ENCODE assay signal across 26 mouse cellular contexts in genomic region chr11:59366031-59366430, GRCm38 (mm10). TPM values are rescaled to one million over a fixed set of nuclear protein-coding genes. Genes with fewer than 3 reads are reported as not detected.
DNase-seq lines count a peak whose midpoint lies in the region; ATAC-seq and TF ChIP-seq lines count a peak whose summit lies in the region.
"Had no signal": no experiment of that assay in that cellular context is flagged by ENCODE, and none has a peak within 500 bp of the region (broad histone marks: within the 10 kb centered on the region; RNA-seq: fewer than 3 reads in every experiment).

No protein-coding gene starts in this region.

- no peak overlapping the region for H3K9ac ChIP-seq in forebrain, embryonic 15.5 days (replicated peaks)
- no peak overlapping the region for H3K9ac ChIP-seq in forebrain, embryonic 13.5 days
- no peak overlapping the region for H3K9ac ChIP-seq in midbrain, postnatal 0 days (replicated peaks; ENCODE audit: low read length, poor library complexity, severe bottlenecking)
- H3K9ac ChIP-seq in midbrain, embryonic 13.5 days (replicated peaks): no peak overlapping the region
- H3K9ac ChIP-seq in embryonic facial prominence, embryonic 15.5 days: no peak overlapping the region
- H3K9ac ChIP-seq: heart, embryonic 15.5 days; midbrain, embryonic 15.5 days had no signal

- no peak overlapping the region for H3K4me2 ChIP-seq in forebrain, embryonic 15.5 days (replicated peaks)
- H3K4me2 ChIP-seq in forebrain, embryonic 13.5 days: no peak overlapping the region
- no peak overlapping the region for H3K4me2 ChIP-seq in midbrain, postnatal 0 days (ENCODE audit: low read depth, low read length, poor library complexity, severe bottlenecking)
- H3K4me2 ChIP-seq in midbrain, embryonic 13.5 days (replicated peaks): no peak overlapping the region
- H3K4me2 ChIP-seq in embryonic facial prominence, embryonic 15.5 days (replicated peaks): no peak overlapping the region
- H3K4me2 ChIP-seq: heart, embryonic 15.5 days; midbrain, embryonic 15.5 days had no signal

- DNase-seq in midbrain, postnatal 0 days (ENCODE audit: low spot score): peak; percentile 31
- no peak for DNase-seq in testis, postnatal 10 days (ENCODE audit: low spot score)
- DNase-seq: cerebellum, adult 18-20 months; gastrocnemius, postnatal 36 days; layer of hippocampus, adult 9-11 months; thymus, adult 18-20 months had no signal

- no peaks in the 10 kb centered on the region for H3K9me3 ChIP-seq in forebrain, embryonic 15.5 days
- no peaks in the 10 kb centered on the region for H3K9me3 ChIP-seq in forebrain, embryonic 13.5 days (replicated peaks)
- H3K9me3 ChIP-seq in midbrain, postnatal 0 days (ENCODE audit: low read length): no peaks in the 10 kb centered on the region
- no peaks in the 10 kb centered on the region for H3K9me3 ChIP-seq in midbrain, embryonic 13.5 days
- no peaks in the 10 kb centered on the region for H3K9me3 ChIP-seq in embryonic facial prominence, embryonic 15.5 days (replicated peaks)
- H3K9me3 ChIP-seq: heart, embryonic 15.5 days; midbrain, embryonic 15.5 days had no signal

- peaks cover 14% of the 10 kb centered on the region for H3K4me1 ChIP-seq in forebrain, embryonic 15.5 days
- peaks cover 20% of the 10 kb centered on the region for H3K4me1 ChIP-seq in forebrain, embryonic 13.5 days
- H3K4me1 ChIP-seq in midbrain, postnatal 0 days (ENCODE audit: insufficient read depth, low read length): no peaks in the 10 kb centered on the region
- peaks cover 11% of the 10 kb centered on the region; the same call in 1 of the 2 replicates for H3K4me1 ChIP-seq in midbrain, embryonic 13.5 days (replicated peaks)
- peaks cover 31% of the 10 kb centered on the region for H3K4me1 ChIP-seq in embryonic facial prominence, embryonic 15.5 days

- peak overlapping the region; percentile 31; the same call in 1 of the 2 replicates for H3K27ac ChIP-seq in forebrain, embryonic 15.5 days (replicated peaks)
- no peak overlapping the region for H3K27ac ChIP-seq in forebrain, embryonic 13.5 days
- H3K27ac ChIP-seq in midbrain, postnatal 0 days (ENCODE audit: low read depth, low read length): no peak overlapping the region
- no peak overlapping the region for H3K27ac ChIP-seq in midbrain, embryonic 13.5 days
- H3K27ac ChIP-seq in embryonic facial prominence, embryonic 15.5 days (replicated peaks): peak overlapping the region; percentile 66
- H3K27ac ChIP-seq: heart, embryonic 15.5 days; midbrain, embryonic 15.5 days had no signal

- no peaks in the 10 kb centered on the region for H3K36me3 ChIP-seq in forebrain, embryonic 15.5 days
- no peaks in the 10 kb centered on the region for H3K36me3 ChIP-seq in forebrain, embryonic 13.5 days (ENCODE audit: poor library complexity, severe bottlenecking)
- H3K36me3 ChIP-seq in midbrain, postnatal 0 days (ENCODE audit: insufficient read depth, low read length): no peaks in the 10 kb centered on the region
- H3K36me3 ChIP-seq in midbrain, embryonic 13.5 days: no peaks in the 10 kb centered on the region
- H3K36me3 ChIP-seq in embryonic facial prominence, embryonic 15.5 days: no peaks in the 10 kb centered on the region
- H3K36me3 ChIP-seq: heart, embryonic 15.5 days; midbrain, embryonic 15.5 days had no signal

- WGBS in forebrain, embryonic 15.5 days: 37% methylated on average over 3 of the region's 3 CpGs
- WGBS in forebrain, embryonic 13.5 days: 37% methylated on average over 3 of the region's 3 CpGs
- 29% methylated on average over 3 of the region's 3 CpGs for WGBS in midbrain, postnatal 0 days
- WGBS in midbrain, embryonic 13.5 days: 55% methylated on average over 3 of the region's 3 CpGs
- WGBS in embryonic facial prominence, embryonic 15.5 days: 46% methylated on average over 3 of the region's 3 CpGs

- no peaks in the 10 kb centered on the region for H3K27me3 ChIP-seq in forebrain, embryonic 15.5 days
- H3K27me3 ChIP-seq in forebrain, embryonic 13.5 days: no peaks in the 10 kb centered on the region
- no peaks in the 10 kb centered on the region for H3K27me3 ChIP-seq in midbrain, postnatal 0 days (ENCODE audit: insufficient read depth, low read length)
- H3K27me3 ChIP-seq in midbrain, embryonic 13.5 days: peaks cover 3% of the 10 kb centered on the region; the same call in 1 of the 2 replicates
- H3K27me3 ChIP-seq in embryonic facial prominence, embryonic 15.5 days: no peaks in the 10 kb centered on the region
- H3K27me3 ChIP-seq: midbrain, embryonic 15.5 days had no signal

- no peak for ATAC-seq in forebrain, embryonic 15.5 days (replicated peaks)
- no peak for ATAC-seq in forebrain, embryonic 13.5 days
- no peak for ATAC-seq in midbrain, postnatal 0 days (ENCODE audit: low FRiP score)
- no peak for ATAC-seq in midbrain, embryonic 13.5 days
- ATAC-seq in embryonic facial prominence, embryonic 15.5 days (ENCODE audit: insufficient number of reproducible peaks, low FRiP score, low TSS enrichment, low read depth): no peak
- no peak for ATAC-seq in inflammation-experienced regulatory T-cells, adult 6 months
- ATAC-seq: midbrain, embryonic 15.5 days had no signal

- H3K4me3 ChIP-seq in forebrain, embryonic 15.5 days: no peak overlapping the region
- no peak overlapping the region for H3K4me3 ChIP-seq in forebrain, embryonic 13.5 days
- H3K4me3 ChIP-seq in midbrain, postnatal 0 days (ENCODE audit: low read depth, low read length): no peak overlapping the region
- H3K4me3 ChIP-seq in midbrain, embryonic 13.5 days (replicated peaks): no peak overlapping the region
- no peak overlapping the region for H3K4me3 ChIP-seq in embryonic facial prominence, embryonic 15.5 days (replicated peaks)
- H3K4me3 ChIP-seq: erythroblast, embryonic 14.5 days; heart, embryonic 15.5 days; midbrain, embryonic 15.5 days had no signal

- no peak for TF ChIP-seq CTCF in midbrain, postnatal 0 days (IDR thresholded peaks at IDR 0.05)

RNA-seq across cellular contexts. Expression of gene Prss38, which starts 9.4 kb away (rescaled TPM):
- polyA plus RNA-seq in forebrain, embryonic 15.5 days (2015; fragmentation: Nextera tagmentation; extraction: Ambion mirVana): not detected in 2 replicates
- polyA plus RNA-seq in forebrain, embryonic 13.5 days (2015; fragmentation: Nextera tagmentation; extraction: Ambion mirVana): not detected in 2 replicates
- total RNA-seq in midbrain, postnatal 0 days (2014; rRNA removed): not detected in 2 replicates
- polyA plus RNA-seq in midbrain, postnatal 0 days (2015; fragmentation: Nextera tagmentation; extraction: Ambion mirVana): 0.22 TPM in 1 of 2 replicates, not detected in the other
- polyA plus RNA-seq in midbrain, embryonic 13.5 days (2015; fragmentation: Nextera tagmentation; extraction: Ambion mirVana): not detected in 2 replicates
- polyA plus RNA-seq in embryonic facial prominence, embryonic 15.5 days (2015; fragmentation: Nextera tagmentation; extraction: Ambion mirVana): not detected in 2 replicates
- under 1 TPM in 1 of 3 experiments, not detected in 2; 0.27 TPM for polyA plus RNA-seq in inflammation-experienced regulatory T-cells, adult 6 months (2017; shearing (Covaris generic))
- total RNA-seq: adrenal gland, postnatal 36 days; CH12.LX; gastrocnemius, postnatal 36 days; heart, adult 8-10 months; hematopoietic stem cell, adult 5-6 weeks; left cerebral cortex, adult 8-10 months; megakaryocyte progenitor cell, adult 5-6 weeks; MEL had no signal
- polyA plus RNA-seq: erythroblast, embryonic 14.5 days; heart, embryonic 15.5 days; intestine, embryonic 14.5 days; limb, embryonic 11.5 days; liver, embryonic 16.5 days; neural tube, embryonic 11.5 days; small intestine, adult 2 months had no signal

RNA-seq across cellular contexts. Expression of gene Wnt9a, which starts 59.3 kb away (rescaled TPM):
- 1.9 and 2.9 TPM in 2 replicates for polyA plus RNA-seq in forebrain, embryonic 15.5 days (2015; fragmentation: Nextera tagmentation; extraction: Ambion mirVana)
- 1.8 and 2.9 TPM in 2 replicates for polyA plus RNA-seq in forebrain, embryonic 13.5 days (2015; fragmentation: Nextera tagmentation; extraction: Ambion mirVana)
- total RNA-seq in midbrain, postnatal 0 days (2014; rRNA removed): 4.2 and 5.6 TPM in 2 replicates
- polyA plus RNA-seq in midbrain, postnatal 0 days (2015; fragmentation: Nextera tagmentation; extraction: Ambion mirVana): 2.3 and 2.9 TPM in 2 replicates
- 2.9 and 6.0 TPM in 2 replicates for polyA plus RNA-seq in midbrain, embryonic 13.5 days (2015; fragmentation: Nextera tagmentation; extraction: Ambion mirVana)
- polyA plus RNA-seq in embryonic facial prominence, embryonic 15.5 days (2015; fragmentation: Nextera tagmentation; extraction: Ambion mirVana): 7.0 and 8.5 TPM in 2 replicates
- not detected for polyA plus RNA-seq in inflammation-experienced regulatory T-cells, adult 6 months (2017; shearing (Covaris generic))
- total RNA-seq: CH12.LX; megakaryocyte progenitor cell, adult 5-6 weeks; MEL had no signal
- polyA plus RNA-seq: erythroblast, embryonic 14.5 days had no signal

Comparison
In these comparisons a context has a peak if more than half of its experiments do, and no peak if none do; other contexts are left out.
1. H3K27ac ChIP-seq: peak in forebrain, embryonic 15.5 days (single experiment) and embryonic facial prominence, embryonic 15.5 days (single experiment); none in forebrain, embryonic 13.5 days (single experiment), midbrain, postnatal 0 days (single experiment) and midbrain, embryonic 13.5 days (single experiment).